Mouse (Mus musculus) embryonic fibroblast, embryonic 13.5 days (primary cell): ENCODE measurements around the gene Zfp697.

Experiments used
- CTCF ChIP-seq: IDR thresholded peaks from 2 replicates; pipeline ENCODE4 v1.5.1; 2011; ENCODE audit warnings: mild to moderate bottlenecking, control low read depth, low read length, moderate library complexity, borderline replicate concordance; ENCODE audit not compliant: insufficient read depth
- POLR2A ChIP-seq: IDR thresholded peaks from 2 replicates; pipeline ENCODE4 v1.6.1; 2011; ENCODE audit warnings: low read depth, mild to moderate bottlenecking, control low read depth, low read length, moderate library complexity

GRCm38 (mm10) chr3:98339097-98339705 lies 43.1 kb upstream of the Zfp697 start:
- TF ChIP-seq CTCF (no peak), POLR2A (0 out of 2 replicates have a peak, but pooled peaks have one; percentile 37)
